Mouse (Mus musculus) bone marrow, adult 2 months (tissue): ENCODE data around the gene Krt26.

Experiments
- CTCF ChIP-seq: fragments of 200-500 bp; IDR thresholded peaks from 2 replicates; pipeline ENCODE4 v1.5.1; 2011; ENCODE audit warnings: low read length, control low read depth; ENCODE audit not compliant: control insufficient read depth, insufficient read depth
- POLR2A ChIP-seq: fragments of 200-500 bp; IDR thresholded peaks from 2 replicates; pipeline ENCODE4 v1.6.1; 2011; ENCODE audit warnings: low read depth, mild to moderate bottlenecking, control low read depth, low read length, borderline replicate concordance; ENCODE audit not compliant: control insufficient read depth

DNA sequence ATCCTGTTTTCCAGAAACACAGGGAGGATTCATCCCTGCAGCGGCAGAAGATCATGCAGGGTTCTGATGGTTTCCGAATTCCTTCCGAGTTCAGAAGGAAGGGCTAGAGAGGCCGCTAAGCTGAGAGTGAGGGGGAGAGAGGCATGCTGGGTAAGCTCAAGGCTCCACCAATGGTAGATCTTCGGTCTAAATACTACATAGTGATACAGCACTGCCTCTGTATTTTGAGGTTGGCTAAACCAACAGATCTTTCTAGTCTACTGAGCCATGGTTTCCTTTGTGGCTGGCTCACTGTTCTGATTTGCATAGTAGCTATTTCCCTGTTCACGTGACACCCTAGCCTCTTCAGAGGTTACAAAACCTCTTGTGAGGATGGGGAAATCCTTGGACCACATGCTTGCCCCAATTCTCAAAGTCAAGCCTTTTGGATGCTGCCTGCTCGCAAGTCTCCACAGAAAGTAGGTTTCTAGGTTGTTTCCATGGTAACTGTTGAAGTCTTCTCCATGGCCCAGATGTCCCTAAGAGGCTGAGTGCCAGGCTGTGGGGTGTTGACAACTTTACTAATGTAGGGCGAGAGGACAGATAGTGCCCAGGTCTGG lies 32.2 kb upstream of the Krt26 start:
- TF ChIP-seq CTCF (no peak), POLR2A (no peak)
